In the genomic region with DNA sequence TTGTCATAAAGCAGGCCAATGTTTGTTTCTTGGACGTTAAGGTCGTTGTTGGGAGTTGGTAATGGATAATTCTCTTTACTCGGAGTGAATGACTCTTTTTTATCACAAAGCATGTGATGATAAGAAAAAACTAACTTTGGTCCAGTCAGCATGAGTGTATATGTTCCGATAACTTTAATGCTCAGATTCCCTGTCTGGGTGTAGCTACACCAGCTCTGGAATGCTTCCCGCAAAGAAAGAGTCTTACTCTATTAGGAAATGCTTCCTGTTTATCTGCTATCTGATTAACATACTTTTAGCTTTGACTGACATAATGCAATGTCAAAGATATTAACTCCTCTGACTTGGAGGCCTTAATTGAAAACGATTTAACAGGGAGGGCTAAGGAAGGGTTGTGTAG, we compare ENCODE assay signal across 12 mouse cellular contexts.
"Had no signal": no experiment of that assay in that cellular context is flagged by ENCODE, and none has a peak within 500 bp of the region (broad histone marks: within the 10 kb centered on the region; RNA-seq: fewer than 3 reads in every experiment).

No protein-coding gene starts in this region.

- H3K9ac ChIP-seq: liver, embryonic 15.5 days; midbrain, embryonic 15.5 days; neural tube, embryonic 13.5 days had no signal

- H3K27me3 ChIP-seq: liver, embryonic 15.5 days; midbrain, embryonic 15.5 days; neural tube, embryonic 13.5 days had no signal

- ATAC-seq: midbrain, embryonic 15.5 days had no signal

- H3K4me1 ChIP-seq: liver, embryonic 15.5 days had no signal

- H3K4me3 ChIP-seq: left cerebral cortex, adult 2 months; limb, embryonic 10.5 days; liver, embryonic 15.5 days; midbrain, embryonic 15.5 days; neural tube, embryonic 13.5 days had no signal

- H3K4me2 ChIP-seq: liver, embryonic 11.5 days; liver, embryonic 15.5 days; midbrain, embryonic 15.5 days; neural tube, embryonic 13.5 days had no signal

- H3K27ac ChIP-seq: left cerebral cortex, adult 2 months; limb, embryonic 10.5 days; liver, embryonic 15.5 days; midbrain, embryonic 15.5 days; neural tube, embryonic 13.5 days had no signal

- H3K9me3 ChIP-seq: limb, embryonic 10.5 days; liver, embryonic 15.5 days; midbrain, embryonic 15.5 days; neural tube, embryonic 13.5 days had no signal

- H3K36me3 ChIP-seq: limb, embryonic 10.5 days; liver, embryonic 15.5 days; midbrain, embryonic 15.5 days; neural tube, embryonic 13.5 days had no signal

- DNase-seq: kidney, adult 8-10 months; kidney, postnatal 25 days; lung, adult 2 months; retina, postnatal 1 day; right cerebral cortex, postnatal 14 days; thymus, postnatal 4 days had no signal
